In the genomic region with DNA sequence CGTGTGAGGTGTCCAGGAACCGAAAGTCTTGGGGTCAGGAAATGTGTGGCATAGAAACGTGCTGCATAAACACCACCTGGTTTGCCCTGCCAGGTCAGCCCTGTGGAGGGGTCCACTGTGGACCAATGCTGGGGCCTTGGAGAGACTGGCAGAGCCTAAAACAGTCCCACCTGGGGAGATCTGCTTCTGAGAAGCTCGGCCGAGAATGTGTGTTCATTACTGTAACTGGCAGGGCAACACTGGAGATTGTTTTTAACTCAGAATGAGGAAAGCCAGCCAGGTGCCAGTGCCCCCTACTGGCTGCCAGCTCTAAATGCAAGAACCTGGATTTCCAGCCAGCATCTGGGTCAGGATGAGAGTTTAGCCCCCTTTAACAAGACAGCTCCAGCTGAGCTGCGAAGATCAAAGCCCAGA, we compare ENCODE assay signal across 9 mouse cellular contexts.
DNase-seq lines count a peak whose midpoint lies in the region; ATAC-seq and TF ChIP-seq lines count a peak whose summit lies in the region.
"Had no signal": no experiment of that assay in that cellular context is flagged by ENCODE, and none has a peak within 500 bp of the region (broad histone marks: within the 10 kb centered on the region; RNA-seq: fewer than 3 reads in every experiment).

No protein-coding gene starts in this region.

- no peak for ATAC-seq in Patski
- ATAC-seq in midbrain, embryonic 15.5 days (replicated peaks): peak; percentile 41; the same call in 1 of the 2 replicates
- no peak for ATAC-seq in monocyte, adult 5-6 weeks (replicated peaks; ENCODE audit: insufficient number of reproducible peaks, low FRiP score, low TSS enrichment, poor library complexity, severe bottlenecking)

- intact Hi-C loops in heart, postnatal 36 days (cut with DNase I): loop anchor here (1.0 to 10.0 kb wide), 4 partner anchors 35 to 689 kb away; no protein-coding TSS in a partner anchor

- 52% methylated on average over 6 of the region's 6 CpGs for WGBS in liver, adult 2 months
- WGBS in midbrain, embryonic 15.5 days: 47% methylated on average over 6 of the region's 6 CpGs

- no peaks in the 10 kb centered on the region for H3K36me3 ChIP-seq in liver, adult 2 months (ENCODE audit: control insufficient read depth, insufficient read depth, low read length)
- H3K36me3 ChIP-seq in midbrain, embryonic 15.5 days (replicated peaks): 0 out of 2 replicates have a peak, but pooled peaks cover 3% of the 10 kb centered on the region

- DNase-seq in liver, adult 2 months (ENCODE audit: extremely low read depth, low read depth, low spot score): no peak
- no peak for DNase-seq in liver
- no peak for DNase-seq in Patski (ENCODE audit: low read depth, low spot score)
- peak; percentile 26 to 39 for DNase-seq in heart, postnatal 36 days
- DNase-seq in left cerebral cortex, adult 11 months (ENCODE audit: low spot score): peak; percentile 19

- H3K9ac ChIP-seq in liver, adult 2 months (ENCODE audit: low read depth, low read length): no peak overlapping the region
- H3K9ac ChIP-seq in midbrain, embryonic 15.5 days: no peak overlapping the region
- H3K9ac ChIP-seq: limb, embryonic 13.5 days had no signal

- TF ChIP-seq POLR2A in liver, adult 2 months (IDR thresholded peaks at IDR 0.05; ENCODE audit: extremely low read depth, insufficient read depth, low read length): no peak
- no peak for TF ChIP-seq POLR2A in cortical plate, adult 2 months (IDR thresholded peaks at IDR 0.05; ENCODE audit: extremely low read depth, insufficient read depth, low read length)

- in situ Hi-C loops in Patski (cut with MboI; ENCODE audit: low pct_unique_long_range_greater_than_20kb): no loop called here

- no peaks in the 10 kb centered on the region for H3K79me2 ChIP-seq in liver, adult 2 months (ENCODE audit: control insufficient read depth, insufficient read depth, low read length)

- no peaks in the 10 kb centered on the region for H3K27me3 ChIP-seq in liver, adult 2 months (ENCODE audit: control insufficient read depth, insufficient read depth, low read length)
- H3K27me3 ChIP-seq in Patski: no peaks in the 10 kb centered on the region
- no peaks in the 10 kb centered on the region for H3K27me3 ChIP-seq in midbrain, embryonic 15.5 days (replicated peaks)

- CTCF ChIA-PET in Patski (lab: Charles Lee): interaction anchor here (0.7 to 2.2 kb wide), 16 partner anchors 9 to 414 kb away, joined by 3 to 12 read pairs (median 3); a partner anchor contains a TSS

- no peaks in the 10 kb centered on the region for H3K9me3 ChIP-seq in midbrain, embryonic 15.5 days

- no peak overlapping the region for H3K27ac ChIP-seq in liver, adult 2 months (replicated peaks; ENCODE audit: insufficient read depth, low read depth, low read length)
- H3K27ac ChIP-seq in cortical plate, adult 2 months (ENCODE audit: insufficient read depth, low read length): no peak overlapping the region
- no peak overlapping the region for H3K27ac ChIP-seq in midbrain, embryonic 15.5 days

- no peaks in the 10 kb centered on the region for H3K4me1 ChIP-seq in liver, adult 2 months (ENCODE audit: control insufficient read depth, insufficient read depth, low read length)
- no peaks in the 10 kb centered on the region for H3K4me1 ChIP-seq in cortical plate, adult 2 months (ENCODE audit: control insufficient read depth, insufficient read depth, low read length)
- H3K4me1 ChIP-seq in midbrain, embryonic 15.5 days: peaks cover 11% of the 10 kb centered on the region

- no peak overlapping the region for H3K4me3 ChIP-seq in liver, adult 2 months (ENCODE audit: insufficient read depth, low read depth, low read length)
- H3K4me3 ChIP-seq in cortical plate, adult 2 months (ENCODE audit: insufficient read depth, low read length): no peak overlapping the region
- no peak overlapping the region for H3K4me3 ChIP-seq in midbrain, embryonic 15.5 days
- H3K4me3 ChIP-seq: limb, embryonic 13.5 days had no signal

- peak; percentile 77 for TF ChIP-seq CTCF in liver, adult 2 months (IDR thresholded peaks at IDR 0.05; ENCODE audit: low read depth, low read length)
- peak; percentile 83 for TF ChIP-seq CTCF in Patski (IDR thresholded peaks at IDR 0.05)
- TF ChIP-seq CTCF in cortical plate, adult 2 months (IDR thresholded peaks at IDR 0.05; ENCODE audit: extremely low read depth, insufficient read depth, low read length): peak; percentile 73

- no peak overlapping the region for H3K4me2 ChIP-seq in midbrain, embryonic 15.5 days
- H3K4me2 ChIP-seq: limb, embryonic 13.5 days had no signal

- POLR2A ChIA-PET in Patski (lab: Charles Lee): no interaction called here

Comparison
In these comparisons a context has a peak if more than half of its experiments do, and no peak if none do; other contexts are left out.
1. DNase-seq: peak in heart, postnatal 36 days (2 of 2) and left cerebral cortex, adult 11 months (single experiment); none in liver, adult 2 months (single experiment), liver (single experiment) and Patski (single experiment).
2. Peak in every context shown above with its lines, with median percentiles within 50 percentile points of each other: CTCF ChIP-seq.